Mouse (Mus musculus): ENCODE results near the gene Tent5a. TPM values are rescaled to one million over a fixed set of nuclear protein-coding genes. Genes with fewer than 3 reads are reported as not detected.

Gene Tent5a
- polyA plus RNA-seq, 1 experiment from 2014 or later = 23.4 TPM

DNA sequence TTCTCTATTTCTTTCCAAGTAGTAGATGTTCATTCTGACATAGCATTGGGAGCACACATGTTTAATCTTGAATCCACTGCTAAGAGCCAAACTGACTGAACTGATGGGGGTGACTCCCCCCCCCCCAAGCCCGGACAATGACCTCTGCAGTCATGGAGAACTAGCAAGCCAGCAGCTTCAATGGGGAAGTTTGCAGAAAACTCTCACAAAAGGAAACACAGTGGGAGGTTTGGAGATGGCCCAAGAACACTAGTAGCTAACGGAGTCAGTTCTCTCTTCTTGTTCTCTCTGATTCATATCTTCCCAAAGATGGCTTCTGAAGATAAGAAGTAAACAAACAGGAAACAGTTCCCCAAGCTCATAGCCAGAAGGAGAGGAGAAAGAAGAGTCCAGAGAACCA, 4.4 kb upstream of the Tent5a start:
- Histone ChIP-seq H3K4me2 (replicated peaks; ENCODE audit: low read depth) (no peak overlapping the region), H3K27ac (ENCODE audit: low read depth, low read length) (no peak overlapping the region), H3K27me3 (replicated peaks; ENCODE audit: control insufficient read depth, insufficient read depth, low read length) (no peaks in the 10 kb centered on the region), H3K4me3 (ENCODE audit: low read depth, low read length) (no peak overlapping the region), H3K4me1 (replicated peaks; ENCODE audit: control insufficient read depth, insufficient read depth, low read length) (no peaks in the 10 kb centered on the region), H3K9me3 (ENCODE audit: control insufficient read depth) (no peaks in the 10 kb centered on the region), H3K36me3 (ENCODE audit: control insufficient read depth, insufficient read depth) (no peaks in the 10 kb centered on the region), H3K9ac (ENCODE audit: low read depth, low read length) (no peak overlapping the region)
- TF ChIP-seq CTCF (IDR thresholded peaks at IDR 0.05; ENCODE audit: low read depth) = no peak
- no peak for ATAC-seq
- 58% methylated on average over 2 of the region's 2 CpGs for WGBS

- Histone ChIP-seq H3K9ac (ENCODE audit: low read depth, low read length) (peak overlapping the region; percentile 84), H3K27ac (ENCODE audit: low read depth, low read length) (peak overlapping the region; percentile 98), H3K36me3 (ENCODE audit: control insufficient read depth, insufficient read depth) (no peaks in the 10 kb centered on the region), H3K27me3 (replicated peaks; ENCODE audit: control insufficient read depth, insufficient read depth, low read length) (no peaks in the 10 kb centered on the region), H3K9me3 (ENCODE audit: control insufficient read depth) (no peaks in the 10 kb centered on the region), H3K4me1 (replicated peaks; ENCODE audit: control insufficient read depth, insufficient read depth, low read length) (no peaks in the 10 kb centered on the region), H3K4me3 (ENCODE audit: low read depth, low read length) (peak overlapping the region; percentile 90), H3K4me2 (replicated peaks; ENCODE audit: low read depth) (peak overlapping the region; percentile 86)
- TF ChIP-seq CTCF (IDR thresholded peaks at IDR 0.05; ENCODE audit: low read depth) = peak; percentile 99
- peak; percentile 48 for ATAC-seq
- WGBS = 1% methylated on average over 16 of the region's 16 CpGs
These were observed 1.1 kb upstream of the Tent5a start for GRCm38 (mm10) chr9:85328259-85328658.

DNA sequence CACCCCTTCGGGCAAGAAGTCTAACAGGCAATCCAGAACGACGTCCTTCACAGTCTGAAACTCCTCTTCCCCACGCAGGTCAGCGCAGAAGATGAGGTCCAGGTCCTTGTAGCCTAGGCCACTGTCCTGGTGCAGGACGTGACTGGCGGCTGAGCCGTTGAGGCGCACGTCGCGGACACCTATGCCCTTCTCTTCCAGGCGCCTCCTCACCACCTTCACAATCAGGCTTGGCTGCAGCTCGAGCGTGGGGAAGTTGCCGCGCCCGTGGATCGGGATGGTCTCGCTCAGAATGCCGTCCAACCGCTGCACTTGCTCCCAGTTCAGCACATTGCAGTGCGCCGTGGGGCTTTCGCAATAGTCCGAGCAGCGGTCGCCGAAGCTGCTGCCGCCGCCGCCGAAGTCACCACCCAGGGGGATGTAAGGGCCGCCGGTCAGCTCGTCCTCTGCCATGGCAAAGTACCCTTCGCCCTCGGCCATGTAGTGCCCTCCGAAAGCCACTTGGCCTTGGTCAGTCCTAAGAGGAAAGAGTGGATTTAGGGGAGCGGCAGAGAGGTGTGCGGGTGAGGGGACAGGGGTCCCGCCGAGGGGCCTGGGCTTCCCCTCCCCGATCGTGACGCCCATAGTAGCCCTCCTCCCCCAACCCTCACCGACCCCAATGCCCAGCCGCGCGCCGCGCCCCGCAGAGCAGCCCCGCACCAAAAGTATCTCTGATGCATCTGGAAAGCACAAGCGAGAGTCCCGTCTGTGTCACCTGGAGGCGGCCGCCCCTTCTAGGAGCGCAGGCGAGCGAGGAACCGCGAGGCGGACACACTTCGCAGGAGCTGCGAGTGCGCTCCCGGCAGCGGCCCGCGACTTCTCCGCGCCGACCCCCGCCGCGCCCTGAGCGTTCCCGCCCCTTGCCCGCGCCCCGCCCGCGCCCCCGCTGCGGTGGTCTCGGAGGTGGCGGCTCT, 581 bp downstream of the Tent5a start:
- peak overlapping the region; percentile 98 for H3K27ac ChIP-seq (ENCODE audit: low read depth, low read length)
- TF ChIP-seq CTCF (IDR thresholded peaks at IDR 0.05; ENCODE audit: low read depth) = no peak
- no peaks in the 10 kb centered on the region for H3K4me1 ChIP-seq (replicated peaks; ENCODE audit: control insufficient read depth, insufficient read depth, low read length)
- peak overlapping the region; percentile 84 for H3K9ac ChIP-seq (ENCODE audit: low read depth, low read length)
- peaks cover 3% of the 10 kb centered on the region; the same call in 1 of the 2 replicates for H3K36me3 ChIP-seq (ENCODE audit: control insufficient read depth, insufficient read depth)
- H3K9me3 ChIP-seq (ENCODE audit: control insufficient read depth) = no peaks in the 10 kb centered on the region
- H3K27me3 ChIP-seq (replicated peaks; ENCODE audit: control insufficient read depth, insufficient read depth, low read length) = no peaks in the 10 kb centered on the region
- H3K4me3 ChIP-seq (ENCODE audit: low read depth, low read length) = peak overlapping the region; percentile 90
- H3K4me2 ChIP-seq (replicated peaks; ENCODE audit: low read depth) = peak overlapping the region; percentile 86
- WGBS = under 1% methylated on average over 80 of the region's 88 CpGs
- ATAC-seq = peak; percentile 66

DNA sequence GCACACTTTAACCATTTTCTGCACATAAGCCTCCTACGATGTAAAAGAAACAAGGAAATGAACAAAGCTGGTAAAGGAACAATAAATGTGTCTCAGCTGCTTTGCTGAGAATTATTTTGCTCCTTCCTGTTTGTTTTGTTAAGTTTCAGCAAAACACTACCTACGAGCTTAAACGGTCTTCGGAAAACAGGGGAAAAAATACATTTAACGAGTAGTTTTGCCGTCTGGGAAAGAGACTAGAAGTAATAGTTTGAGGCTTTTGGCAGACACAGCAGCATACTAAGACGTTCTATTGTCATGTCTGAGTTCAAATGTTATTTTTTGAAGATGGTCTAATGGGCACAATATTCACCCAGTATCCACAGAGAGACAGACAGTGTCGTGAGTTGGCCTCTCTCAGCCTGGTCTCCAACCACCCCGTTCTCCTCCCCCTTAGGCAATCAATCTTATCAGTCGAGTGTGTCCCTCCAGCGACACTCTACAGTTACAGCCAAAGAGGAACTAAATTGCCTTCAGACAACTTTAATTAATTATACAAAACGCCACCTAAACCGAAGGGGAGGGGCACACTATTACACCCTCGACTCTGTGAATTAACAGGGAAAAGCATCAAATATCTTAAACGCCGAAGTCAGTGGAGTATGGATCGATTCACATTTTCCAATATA, 1.8 kb downstream of the Tent5a start:
- Histone ChIP-seq H3K36me3 (ENCODE audit: control insufficient read depth, insufficient read depth) (peaks cover 10% of the 10 kb centered on the region; the same call in 1 of the 2 replicates), H3K4me3 (ENCODE audit: low read depth, low read length) (peak overlapping the region; percentile 90), H3K9me3 (ENCODE audit: control insufficient read depth) (no peaks in the 10 kb centered on the region), H3K4me2 (replicated peaks; ENCODE audit: low read depth) (peak overlapping the region; percentile 86), H3K4me1 (replicated peaks; ENCODE audit: control insufficient read depth, insufficient read depth, low read length) (no peaks in the 10 kb centered on the region), H3K27me3 (replicated peaks; ENCODE audit: control insufficient read depth, insufficient read depth, low read length) (no peaks in the 10 kb centered on the region), H3K27ac (ENCODE audit: low read depth, low read length) (no peak overlapping the region; the same call in 1 of the 2 replicates), H3K9ac (ENCODE audit: low read depth, low read length) (peak overlapping the region; percentile 84)
- 16% methylated on average over 17 of the region's 17 CpGs for WGBS
- no peak for ATAC-seq
- peak; percentile 33; the same call in 1 of the 2 replicates for TF ChIP-seq CTCF (IDR thresholded peaks at IDR 0.05; ENCODE audit: low read depth)

- peaks cover 17% of the 10 kb centered on the region; the same call in 1 of the 2 replicates for H3K36me3 ChIP-seq (ENCODE audit: control insufficient read depth, insufficient read depth)
- no peaks in the 10 kb centered on the region for H3K9me3 ChIP-seq (ENCODE audit: control insufficient read depth)
- H3K9ac ChIP-seq (ENCODE audit: low read depth, low read length) = peak overlapping the region; percentile 84
- no peak for ATAC-seq
- H3K27ac ChIP-seq (ENCODE audit: low read depth, low read length) = no peak overlapping the region
- H3K4me2 ChIP-seq (replicated peaks; ENCODE audit: low read depth) = peak overlapping the region; percentile 86
- peak overlapping the region; percentile 90 for H3K4me3 ChIP-seq (ENCODE audit: low read depth, low read length)
- WGBS = 53% methylated on average over 11 of the region's 11 CpGs
- no peak for TF ChIP-seq CTCF (IDR thresholded peaks at IDR 0.05; ENCODE audit: low read depth)
- H3K4me1 ChIP-seq (replicated peaks; ENCODE audit: control insufficient read depth, insufficient read depth, low read length) = no peaks in the 10 kb centered on the region
- no peaks in the 10 kb centered on the region for H3K27me3 ChIP-seq (replicated peaks; ENCODE audit: control insufficient read depth, insufficient read depth, low read length)
These were observed 2.8 kb downstream of the Tent5a start for GRCm38 (mm10) chr9:85324158-85324875.
